Mouse (Mus musculus) c-Kit-negative CD71-positive TER-119-positive erythroid progenitor cells, embryonic 14.5 days (primary cell): ENCODE measurements around the gene Tmem210.
A peak's percentile ranks its signal among the peaks of the same experiment; 100 is the strongest.
"Not testable (repeated sequence)": the region's sequence is repeated elsewhere in the genome, so short reads cannot be mapped to it uniquely, and the experiment has no call there.

Experiments
- DNase-seq: peaks from one replicate; pipeline ENCODE4 v3.0.0-alpha.2; 2013; ENCODE audit warnings: low read depth, low spot score

Tmem210 gene

GRCm38 (mm10) chr2:25287927-25288649 lies at the start of gene Tmem210:
Tmem210 (plus strand) TSS chr2:25288145.
- no peak for DNase-seq

GRCm38 (mm10) chr2:25239766-25240165 lies 48.2 kb upstream of the Tmem210 start:
- no peak for DNase-seq

GRCm38 (mm10) chr2:25240310-25240709 lies 47.6 kb upstream of the Tmem210 start:
- no peak for DNase-seq

- no peak for DNase-seq
Observed at GRCm38 (mm10) chr2:25240723-25241437, 47.1 kb upstream of the Tmem210 start.

- no peak for DNase-seq
Observed at GRCm38 (mm10) chr2:25241438-25241775, 46.5 kb upstream of the Tmem210 start.

GRCm38 (mm10) chr2:25242101-25242506 lies 45.8 kb upstream of the Tmem210 start, which contains the start of the genes Rnf208 and Cysrt1:
Rnf208 (plus strand) TSS chr2:25242255.
Cysrt1 (minus strand) TSS chr2:25242452.
- DNase-seq = no peak

- no peak for DNase-seq
Observed at GRCm38 (mm10) chr2:25243342-25243741, 44.6 kb upstream of the Tmem210 start.

GRCm38 (mm10) chr2:25244144-25244543 lies 43.8 kb upstream of the Tmem210 start:
- no peak for DNase-seq

GRCm38 (mm10) chr2:25246183-25247072 lies 41.5 kb upstream of the Tmem210 start, which contains the start of gene AL732309.1:
AL732309.1 (minus strand) TSS chr2:25246863.
- no peak for DNase-seq

- no peak for DNase-seq
Observed at GRCm38 (mm10) chr2:25252331-25252730, 35.6 kb upstream of the Tmem210 start.

GRCm38 (mm10) chr2:25255284-25255779 lies 32.6 kb upstream of the Tmem210 start, which contains the start of gene Tmem203:
Tmem203 (plus strand) TSS chr2:25255439.
- DNase-seq = peak; percentile 80

GRCm38 (mm10) chr2:25256443-25257109 lies 31.4 kb upstream of the Tmem210 start:
- DNase-seq = not testable (repeated sequence)

GRCm38 (mm10) chr2:25257250-25257649 lies 30.7 kb upstream of the Tmem210 start:
- not testable (repeated sequence) for DNase-seq

- DNase-seq = no peak
Observed at GRCm38 (mm10) chr2:25258887-25259286, 29.1 kb upstream of the Tmem210 start.

- no peak for DNase-seq
Observed at GRCm38 (mm10) chr2:25261870-25262269, 26.1 kb upstream of the Tmem210 start.

GRCm38 (mm10) chr2:25262291-25262767 lies 25.6 kb upstream of the Tmem210 start, which contains the start of gene Tprn:
Tprn (plus strand) TSS chr2:25262618.
- DNase-seq = peak; percentile 91

- DNase-seq = no peak
Observed at GRCm38 (mm10) chr2:25262795-25263622, 24.9 kb upstream of the Tmem210 start.

- DNase-seq = no peak
Observed at GRCm38 (mm10) chr2:25263623-25264285, 24.2 kb upstream of the Tmem210 start.

GRCm38 (mm10) chr2:25264286-25264660 lies 23.7 kb upstream of the Tmem210 start:
- no peak for DNase-seq
